Mouse (Mus musculus): ENCODE results near the gene Cpsf6. TPM values are rescaled to one million over a fixed set of nuclear protein-coding genes. Genes with fewer than 3 reads are reported as not detected.

The Cpsf6 gene
- polyA plus RNA-seq, 1 experiment from 2014 or later, result 173 TPM

GRCm38 (mm10) chr10:117421283-117422107, 41.7 kb upstream of the Cpsf6 start:
- WGBS, result 85% methylated on average over 7 of the region's 7 CpGs
- ATAC-seq (ENCODE audit: insufficient number of reproducible peaks, insufficient read depth, low FRiP score, low read depth), result no peak

GRCm38 (mm10) chr10:117420502-117421282, 40.9 kb upstream of the Cpsf6 start:
- no peak for ATAC-seq (ENCODE audit: insufficient number of reproducible peaks, insufficient read depth, low FRiP score, low read depth)
- 86% methylated on average over 9 of the region's 9 CpGs for WGBS
- no peaks in the 10 kb centered on the region for H3K9me3 ChIP-seq (ENCODE audit: control insufficient read depth, low read depth, low read length)
- no peak overlapping the region for H3K9ac ChIP-seq (replicated peaks; ENCODE audit: low read depth, low read length)
- no peaks in the 10 kb centered on the region for H3K27me3 ChIP-seq (ENCODE audit: control insufficient read depth, insufficient read depth, low read length)
- H3K4me2 ChIP-seq (replicated peaks; ENCODE audit: low read depth, low read length), result no peak overlapping the region
- H3K27ac ChIP-seq (ENCODE audit: low read length), result no peak overlapping the region
- H3K36me3 ChIP-seq (ENCODE audit: control insufficient read depth, insufficient read depth, low read length), result no peaks in the 10 kb centered on the region
- peaks cover 3% of the 10 kb centered on the region; the same call in 1 of the 2 replicates for H3K4me1 ChIP-seq (ENCODE audit: control insufficient read depth, insufficient read depth, low read length)
- H3K4me3 ChIP-seq (ENCODE audit: low read depth, low read length), result no peak overlapping the region

More at GRCm38 (mm10) chr10:117421283-117422107, 41.7 kb upstream of the Cpsf6 start:
- no peak overlapping the region for H3K9ac ChIP-seq (replicated peaks; ENCODE audit: low read depth, low read length)
- no peaks in the 10 kb centered on the region for H3K9me3 ChIP-seq (ENCODE audit: control insufficient read depth, low read depth, low read length)
- no peak overlapping the region for H3K4me3 ChIP-seq (ENCODE audit: low read depth, low read length)
- H3K4me1 ChIP-seq (ENCODE audit: control insufficient read depth, insufficient read depth, low read length), result peaks cover 3% of the 10 kb centered on the region; the same call in 1 of the 2 replicates
- no peak overlapping the region for H3K27ac ChIP-seq (ENCODE audit: low read length)
- no peaks in the 10 kb centered on the region for H3K27me3 ChIP-seq (ENCODE audit: control insufficient read depth, insufficient read depth, low read length)
- H3K36me3 ChIP-seq (ENCODE audit: control insufficient read depth, insufficient read depth, low read length), result no peaks in the 10 kb centered on the region
- H3K4me2 ChIP-seq (replicated peaks; ENCODE audit: low read depth, low read length), result no peak overlapping the region

GRCm38 (mm10) chr10:117419577-117420290, 39.9 kb upstream of the Cpsf6 start:
- Histone ChIP-seq H3K4me3 (ENCODE audit: low read depth, low read length) (no peak overlapping the region), H3K4me1 (ENCODE audit: control insufficient read depth, insufficient read depth, low read length) (peaks cover 3% of the 10 kb centered on the region; the same call in 1 of the 2 replicates), H3K9ac (replicated peaks; ENCODE audit: low read depth, low read length) (no peak overlapping the region), H3K27ac (ENCODE audit: low read length) (no peak overlapping the region), H3K27me3 (ENCODE audit: control insufficient read depth, insufficient read depth, low read length) (no peaks in the 10 kb centered on the region), H3K36me3 (ENCODE audit: control insufficient read depth, insufficient read depth, low read length) (no peaks in the 10 kb centered on the region), H3K4me2 (replicated peaks; ENCODE audit: low read depth, low read length) (no peak overlapping the region), H3K9me3 (ENCODE audit: control insufficient read depth, low read depth, low read length) (no peaks in the 10 kb centered on the region)
- no peak for ATAC-seq (ENCODE audit: insufficient number of reproducible peaks, insufficient read depth, low FRiP score, low read depth)
- 68% methylated on average over 8 of the region's 8 CpGs for WGBS

- peaks cover 3% of the 10 kb centered on the region; the same call in 1 of the 2 replicates for H3K4me1 ChIP-seq (ENCODE audit: control insufficient read depth, insufficient read depth, low read length)
- H3K36me3 ChIP-seq (ENCODE audit: control insufficient read depth, insufficient read depth, low read length), result no peaks in the 10 kb centered on the region
- H3K4me3 ChIP-seq (ENCODE audit: low read depth, low read length), result peak overlapping the region; percentile 18; the same call in 1 of the 2 replicates
- 44% methylated on average over 24 of the region's 24 CpGs for WGBS
- H3K27me3 ChIP-seq (ENCODE audit: control insufficient read depth, insufficient read depth, low read length), result no peaks in the 10 kb centered on the region
- H3K27ac ChIP-seq (ENCODE audit: low read length), result no peak overlapping the region
- peak overlapping the region; percentile 44 for H3K4me2 ChIP-seq (replicated peaks; ENCODE audit: low read depth, low read length)
- no peak for ATAC-seq (ENCODE audit: insufficient number of reproducible peaks, insufficient read depth, low FRiP score, low read depth)
- no peak overlapping the region for H3K9ac ChIP-seq (replicated peaks; ENCODE audit: low read depth, low read length)
- no peaks in the 10 kb centered on the region for H3K9me3 ChIP-seq (ENCODE audit: control insufficient read depth, low read depth, low read length)
These were observed 38.9 kb upstream of the Cpsf6 start for GRCm38 (mm10) chr10:117418668-117419237.

GRCm38 (mm10) chr10:117417772-117418667, 38.2 kb upstream of the Cpsf6 start:
- peak overlapping the region; percentile 18; the same call in 1 of the 2 replicates for H3K4me3 ChIP-seq (ENCODE audit: low read depth, low read length)
- WGBS, result 23% methylated on average over 18 of the region's 18 CpGs
- no peaks in the 10 kb centered on the region for H3K36me3 ChIP-seq (ENCODE audit: control insufficient read depth, insufficient read depth, low read length)
- H3K4me1 ChIP-seq (ENCODE audit: control insufficient read depth, insufficient read depth, low read length), result peaks cover 3% of the 10 kb centered on the region; the same call in 1 of the 2 replicates
- H3K4me2 ChIP-seq (replicated peaks; ENCODE audit: low read depth, low read length), result peak overlapping the region; percentile 44
- H3K27ac ChIP-seq (ENCODE audit: low read length), result no peak overlapping the region
- H3K9me3 ChIP-seq (ENCODE audit: control insufficient read depth, low read depth, low read length), result no peaks in the 10 kb centered on the region
- peak; percentile 66; the same call in 1 of the 2 replicates for ATAC-seq (ENCODE audit: insufficient number of reproducible peaks, insufficient read depth, low FRiP score, low read depth)
- no peaks in the 10 kb centered on the region for H3K27me3 ChIP-seq (ENCODE audit: control insufficient read depth, insufficient read depth, low read length)
- 0 out of 2 replicates have a peak overlapping the region, but pooled peaks have one; percentile 6 for H3K9ac ChIP-seq (replicated peaks; ENCODE audit: low read depth, low read length)

- Histone ChIP-seq H3K27me3 (ENCODE audit: control insufficient read depth, insufficient read depth, low read length) (no peaks in the 10 kb centered on the region), H3K9me3 (ENCODE audit: control insufficient read depth, low read depth, low read length) (no peaks in the 10 kb centered on the region), H3K9ac (replicated peaks; ENCODE audit: low read depth, low read length) (0 out of 2 replicates have a peak overlapping the region, but pooled peaks have one; percentile 6), H3K4me1 (ENCODE audit: control insufficient read depth, insufficient read depth, low read length) (peaks cover 3% of the 10 kb centered on the region; the same call in 1 of the 2 replicates), H3K4me2 (replicated peaks; ENCODE audit: low read depth, low read length) (peak overlapping the region; percentile 44), H3K36me3 (ENCODE audit: control insufficient read depth, insufficient read depth, low read length) (no peaks in the 10 kb centered on the region), H3K4me3 (ENCODE audit: low read depth, low read length) (peak overlapping the region; percentile 18; the same call in 1 of the 2 replicates), H3K27ac (ENCODE audit: low read length) (no peak overlapping the region)
- no peak; the same call in 1 of the 2 replicates for ATAC-seq (ENCODE audit: insufficient number of reproducible peaks, insufficient read depth, low FRiP score, low read depth)
- 37% methylated on average over 9 of the region's 9 CpGs for WGBS
These were observed 37.6 kb upstream of the Cpsf6 start for GRCm38 (mm10) chr10:117417470-117417767.

- Histone ChIP-seq H3K9me3 (ENCODE audit: control insufficient read depth, low read depth, low read length) (no peaks in the 10 kb centered on the region), H3K27ac (ENCODE audit: low read length) (no peak overlapping the region), H3K36me3 (ENCODE audit: control insufficient read depth, insufficient read depth, low read length) (no peaks in the 10 kb centered on the region), H3K4me1 (ENCODE audit: control insufficient read depth, insufficient read depth, low read length) (peaks cover 3% of the 10 kb centered on the region; the same call in 1 of the 2 replicates), H3K9ac (replicated peaks; ENCODE audit: low read depth, low read length) (no peak overlapping the region), H3K4me3 (ENCODE audit: low read depth, low read length) (no peak overlapping the region), H3K27me3 (ENCODE audit: control insufficient read depth, insufficient read depth, low read length) (no peaks in the 10 kb centered on the region), H3K4me2 (replicated peaks; ENCODE audit: low read depth, low read length) (peak overlapping the region; percentile 44)
- whole genome bisulfite sequencing, result 80% methylated on average over 16 of the region's 16 CpGs
- ATAC-seq (ENCODE audit: insufficient number of reproducible peaks, insufficient read depth, low FRiP score, low read depth), result no peak
These were observed 37.0 kb upstream of the Cpsf6 start for GRCm38 (mm10) chr10:117416636-117417469.
